Mouse (Mus musculus) neutrophil, adult 5-6 weeks (primary cell): ENCODE measurements around the gene Plxnc1. TPM values are rescaled to one million over a fixed set of nuclear protein-coding genes. Genes with fewer than 3 reads are reported as not detected.
A peak's percentile ranks its signal among the peaks of the same experiment; 100 is the strongest.

ENCODE experiments used
- ATAC-seq: fragments of 151-379, 151-347 bp; 2 replicates; pipeline ENCODE4 v1.8.0; 2017; ENCODE audit warnings: mild to moderate bottlenecking, moderate TSS enrichment; ENCODE audit not compliant: insufficient number of reproducible peaks, poor library complexity, low FRiP score, severe bottlenecking; ENCODE audit errors: extremely low read depth
- total RNA-seq: library from RNA; stranded (forward); fragments of 200-1000 nt; gene quantifications from 2 replicates; pipeline ENCODE4 v1.2.3, GENCODE M21; 2017

Plxnc1 gene
- total RNA-seq, 1 experiment from 2014 or later: 47.5 TPM

- ATAC-seq: peak; percentile 71; the same call in 1 of the 2 replicates
Measured at GRCm38 (mm10) chr10:94958311-94958710, 13.7 kb upstream of the Plxnc1 start.

GRCm38 (mm10) chr10:94957705-94958104, 13.1 kb upstream of the Plxnc1 start:
- no peak for ATAC-seq

- no peak for ATAC-seq
Measured at GRCm38 (mm10) chr10:94947915-94948675, 3.5 kb upstream of the Plxnc1 start.

GRCm38 (mm10) chr10:94947386-94947785, 2.8 kb upstream of the Plxnc1 start:
- ATAC-seq: no peak

- no peak for ATAC-seq
Measured at GRCm38 (mm10) chr10:94945206-94945711, 624 bp upstream of the Plxnc1 start.

- ATAC-seq: peak; percentile 10; the same call in 1 of the 2 replicates
Measured at GRCm38 (mm10) chr10:94943846-94944690, 567 bp downstream of the Plxnc1 start.

- peak; percentile 36 for ATAC-seq
Measured at GRCm38 (mm10) chr10:94943401-94943845, 1.2 kb downstream of the Plxnc1 start.

- ATAC-seq: peak; percentile 63
Measured at GRCm38 (mm10) chr10:94942449-94943041, 2.1 kb downstream of the Plxnc1 start.

GRCm38 (mm10) chr10:94941551-94941950, 3.1 kb downstream of the Plxnc1 start:
- ATAC-seq: no peak

GRCm38 (mm10) chr10:94940786-94941185, 3.8 kb downstream of the Plxnc1 start:
- no peak for ATAC-seq

- no peak for ATAC-seq
Measured at GRCm38 (mm10) chr10:94940061-94940460, 4.6 kb downstream of the Plxnc1 start.

- ATAC-seq: 0 out of 2 replicates have a peak, but pooled peaks have one; percentile 22
Measured at GRCm38 (mm10) chr10:94938899-94939298, 5.7 kb downstream of the Plxnc1 start.

GRCm38 (mm10) chr10:94938320-94938719, 6.3 kb downstream of the Plxnc1 start:
- no peak for ATAC-seq

- no peak for ATAC-seq
Measured at GRCm38 (mm10) chr10:94935270-94935669, 9.4 kb downstream of the Plxnc1 start.

GRCm38 (mm10) chr10:94934151-94934614, 10.5 kb downstream of the Plxnc1 start:
- no peak for ATAC-seq

- ATAC-seq: no peak
Measured at GRCm38 (mm10) chr10:94931961-94932832, 12.4 kb downstream of the Plxnc1 start.

GRCm38 (mm10) chr10:94928164-94928563, 16.5 kb downstream of the Plxnc1 start:
- no peak for ATAC-seq

- ATAC-seq: no peak
Measured at GRCm38 (mm10) chr10:94926297-94926696, 18.3 kb downstream of the Plxnc1 start.
